Mouse (Mus musculus) olfactory bulb, adult 2 months (tissue): ENCODE results near the gene Dbp.

Experiments
- CTCF ChIP-seq: fragments of 200-500 bp; IDR thresholded peaks from 2 replicates; pipeline ENCODE4 v1.5.1; 2012; ENCODE audit warnings: low read depth, mild to moderate bottlenecking, low read length, moderate library complexity; ENCODE audit not compliant: insufficient read depth
- POLR2A ChIP-seq: fragments of 200-500 bp; IDR thresholded peaks from 2 replicates; pipeline ENCODE4 v1.6.1; 2012; ENCODE audit warnings: mild to moderate bottlenecking, low read depth, low read length, moderate library complexity; ENCODE audit not compliant: insufficient read depth

DNA sequence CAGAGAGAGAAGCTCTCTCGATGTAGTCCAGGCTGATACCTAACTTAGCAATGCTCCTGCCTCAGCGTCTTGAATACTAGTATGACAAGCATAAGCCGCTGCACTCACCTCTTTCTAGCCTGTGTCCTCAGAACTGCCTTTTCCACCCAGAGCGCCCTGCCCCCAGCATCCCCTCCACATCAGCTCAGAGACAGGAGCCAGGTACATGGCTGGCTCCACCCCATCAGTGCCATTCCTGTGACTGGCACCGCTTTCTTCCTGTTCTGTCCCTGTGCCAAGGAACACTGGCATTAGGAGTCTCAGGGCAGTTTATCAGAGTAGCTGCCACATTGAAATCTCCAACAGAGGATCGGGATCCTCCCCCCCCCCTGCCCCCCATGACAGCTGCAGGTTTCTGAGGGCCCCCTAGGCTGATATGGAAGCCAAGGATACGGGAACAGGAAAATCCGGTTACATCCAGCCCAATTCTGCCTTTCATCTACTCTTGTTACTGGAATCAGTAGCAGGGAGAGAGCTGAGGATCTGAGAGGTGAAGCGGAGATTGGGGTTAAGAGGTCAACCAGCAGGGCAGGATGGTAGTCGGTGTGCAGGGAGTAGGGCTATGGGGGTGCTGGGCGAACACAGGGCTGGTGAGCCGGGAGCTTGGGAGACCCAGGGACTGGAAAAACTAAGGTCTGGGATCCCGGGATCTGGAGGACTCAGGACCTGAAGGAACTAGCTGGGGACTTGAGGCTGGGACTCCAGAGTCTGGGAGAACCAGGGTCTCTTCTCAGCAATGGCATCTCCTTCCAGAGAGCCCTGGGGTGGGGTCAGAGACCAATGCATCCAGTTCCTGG is 39.4 kb upstream of the Dbp start:
- TF ChIP-seq POLR2A, result no peak
- TF ChIP-seq CTCF, result no peak
